Mouse (Mus musculus): ENCODE data around the gene Nlrp10. TPM values are rescaled to one million over a fixed set of nuclear protein-coding genes. Genes with fewer than 3 reads are reported as not detected.

Nlrp10 gene
- polyA plus RNA-seq, 1 experiment from 2014 or later = 0.11 TPM

Other genes starting within 250 kb of the Nlrp10 start
- not detected in 2 replicates for gene Olfr512, start 216.9 kb downstream of the Nlrp10 start, polyA plus RNA-seq (2014; fragmentation: Nextera tagmentation; extraction: Ambion mirVana)
- gene Olfr513, start 179.2 kb downstream of the Nlrp10 start, polyA plus RNA-seq (2014; fragmentation: Nextera tagmentation; extraction: Ambion mirVana) = not detected in 2 replicates
- gene Olfr514, start 104.2 kb downstream of the Nlrp10 start, polyA plus RNA-seq (2014; fragmentation: Nextera tagmentation; extraction: Ambion mirVana) = not detected in 2 replicates
- not detected in 2 replicates for gene Olfr516, start 79.6 kb downstream of the Nlrp10 start, polyA plus RNA-seq (2014; fragmentation: Nextera tagmentation; extraction: Ambion mirVana)
- gene Olfr517, start 57.8 kb downstream of the Nlrp10 start, polyA plus RNA-seq (2014; fragmentation: Nextera tagmentation; extraction: Ambion mirVana) = not detected in 2 replicates
- gene Olfr518, start 45.2 kb downstream of the Nlrp10 start, polyA plus RNA-seq (2014; fragmentation: Nextera tagmentation; extraction: Ambion mirVana) = not detected in 2 replicates
- not detected in 2 replicates for gene Olfr519, start 35.8 kb downstream of the Nlrp10 start, polyA plus RNA-seq (2014; fragmentation: Nextera tagmentation; extraction: Ambion mirVana)
- gene Eif3f, start 4.2 kb upstream of the Nlrp10 start, polyA plus RNA-seq (2014; fragmentation: Nextera tagmentation; extraction: Ambion mirVana) = 82.8 and 87.8 TPM in 2 replicates
- 0.29 and 0.48 TPM in 2 replicates for gene Tub, start 20.2 kb upstream of the Nlrp10 start, polyA plus RNA-seq (2014; fragmentation: Nextera tagmentation; extraction: Ambion mirVana)
- 1.3 and 2.2 TPM in 2 replicates for gene Ric3, start 153.2 kb upstream of the Nlrp10 start, polyA plus RNA-seq (2014; fragmentation: Nextera tagmentation; extraction: Ambion mirVana)
- 5.3 and 5.6 TPM in 2 replicates for gene Lmo1, start 245.0 kb upstream of the Nlrp10 start, polyA plus RNA-seq (2014; fragmentation: Nextera tagmentation; extraction: Ambion mirVana)